Mouse (Mus musculus): ENCODE data around the gene Tbc1d14.

Gene Tbc1d14

DNA sequence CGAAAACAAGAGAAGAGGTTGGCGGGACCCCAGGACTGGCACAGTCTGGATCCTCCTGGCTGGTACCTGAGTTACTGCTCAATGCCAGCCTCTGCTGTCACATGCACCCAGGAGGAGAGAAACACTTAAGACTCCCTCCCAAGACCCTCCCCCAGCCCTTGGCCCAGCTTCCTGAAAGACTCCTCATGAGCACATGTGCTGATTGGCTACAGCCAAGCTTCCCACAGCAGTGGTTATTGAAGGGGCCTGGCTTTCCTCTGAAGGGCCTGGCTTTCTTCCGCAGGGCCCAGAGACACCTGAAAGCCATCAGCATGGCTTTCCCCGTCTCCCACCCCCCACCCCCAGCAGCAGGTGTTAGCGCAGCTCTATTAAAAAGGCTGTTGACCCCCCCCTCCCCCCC, at the start of gene Tbc1d14:
TSS of gene Tbc1d14 (minus strand) at position 101 of the 400 bp plus-strand sequence.
- no peak for DNase-seq

DNA sequence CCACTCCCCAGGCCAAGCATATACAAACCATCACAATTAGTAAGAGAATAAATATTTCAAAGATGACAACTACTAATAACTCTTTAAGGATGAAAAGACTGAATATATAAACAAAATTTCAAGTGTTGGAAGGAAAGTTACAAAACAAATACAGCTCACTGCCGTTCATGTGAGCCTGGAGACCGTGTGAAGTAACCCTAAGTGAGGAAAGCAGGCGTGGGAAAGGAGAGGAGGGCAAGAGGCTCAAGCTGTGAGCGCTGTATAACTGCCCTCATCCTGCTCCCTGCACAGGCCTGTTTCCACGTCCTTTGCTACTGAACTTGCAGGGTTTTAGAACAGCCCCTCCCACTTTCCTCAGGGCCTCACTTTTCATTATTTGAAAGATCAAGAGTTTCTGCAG, 32.5 kb upstream of the Tbc1d14 start:
- DNase-seq, result no peak

DNA sequence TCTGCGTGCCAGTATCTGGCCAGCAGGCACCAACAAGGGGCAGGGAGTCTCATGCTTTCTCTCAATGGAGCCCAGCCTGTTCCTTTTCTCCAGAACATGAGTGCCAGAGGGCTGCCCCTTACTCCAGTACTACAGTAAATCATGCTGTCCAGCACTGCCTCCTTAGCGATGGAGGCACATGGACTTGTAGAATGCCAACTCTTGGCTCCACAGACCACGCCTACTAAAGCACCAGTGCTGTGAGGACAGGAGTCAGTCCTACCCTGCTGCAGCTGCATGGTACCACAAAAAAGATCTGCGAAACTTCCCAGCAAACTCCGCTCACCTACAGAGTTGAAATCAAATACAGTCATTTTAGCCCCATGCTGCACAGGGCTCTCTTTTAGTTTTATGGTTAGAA, 30.6 kb upstream of the Tbc1d14 start:
- DNase-seq, result no peak

DNA sequence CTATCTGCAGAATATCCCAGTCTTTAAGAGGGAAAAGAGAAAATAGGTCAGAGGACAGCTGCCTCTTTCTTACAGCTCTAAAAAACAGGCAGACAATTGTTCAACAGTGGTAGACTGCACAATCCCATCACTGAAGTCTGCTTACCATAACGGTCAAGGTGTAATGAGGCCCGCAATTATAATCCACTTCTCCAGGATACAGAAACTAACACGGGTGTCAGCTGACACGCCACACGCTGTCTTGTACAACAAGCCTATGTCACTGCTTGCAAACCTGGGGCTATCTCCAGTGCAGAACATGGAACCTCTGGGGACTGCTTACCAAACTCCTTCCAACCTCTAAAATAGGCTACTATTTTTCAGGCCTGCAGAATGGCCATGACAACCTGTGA, 28.0 kb upstream of the Tbc1d14 start:
- no peak for DNase-seq

DNA sequence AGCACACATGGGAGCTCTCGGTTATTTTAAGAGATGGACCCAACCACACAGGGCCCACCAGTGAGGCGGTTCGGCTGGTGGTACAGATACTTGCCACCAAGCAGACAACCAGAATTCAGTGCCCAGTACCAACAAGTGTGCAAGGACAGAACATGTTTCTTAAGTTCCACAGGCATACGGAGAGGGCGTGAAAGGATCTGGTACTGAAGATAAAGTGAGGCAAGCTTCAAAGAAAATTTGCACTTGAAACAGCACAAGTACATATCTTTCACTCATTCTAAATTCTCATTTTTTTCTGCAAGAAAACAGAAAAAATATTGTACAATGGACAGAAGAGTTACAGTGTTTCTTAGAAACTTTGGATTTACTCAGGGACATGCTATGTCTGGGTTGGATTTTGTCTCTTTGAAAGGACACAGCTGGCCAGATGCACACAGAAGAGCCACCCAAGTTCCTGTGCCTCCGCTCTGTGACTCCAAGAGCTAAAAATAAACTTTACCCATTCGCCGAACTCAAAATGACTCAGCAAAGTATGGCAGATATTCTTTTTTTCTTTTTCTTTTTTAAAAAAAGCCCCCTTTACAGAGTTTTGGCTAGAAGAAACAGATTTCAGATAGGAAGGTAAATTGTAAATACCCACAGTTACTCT, 27.5 kb upstream of the Tbc1d14 start:
- DNase-seq, result no peak

DNA sequence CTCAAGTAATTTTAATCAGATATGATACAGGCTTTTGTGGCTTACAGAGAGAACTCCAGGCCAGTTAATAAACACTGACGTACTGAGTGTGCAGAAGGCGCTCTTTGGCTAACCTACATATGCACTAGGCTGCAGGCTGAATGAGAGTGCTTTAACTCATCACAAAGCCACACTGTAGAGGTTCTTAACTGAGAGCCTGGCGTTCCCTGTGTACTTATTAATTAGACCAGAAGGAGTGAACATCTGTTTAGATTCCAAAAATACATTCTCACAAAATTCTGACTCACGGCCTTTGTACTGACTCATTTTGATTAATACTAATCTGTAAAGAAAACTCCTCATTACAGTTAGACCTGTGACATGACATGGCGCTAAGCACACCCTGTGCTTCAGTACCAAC, 25.8 kb upstream of the Tbc1d14 start:
- DNase-seq, result no peak

DNA sequence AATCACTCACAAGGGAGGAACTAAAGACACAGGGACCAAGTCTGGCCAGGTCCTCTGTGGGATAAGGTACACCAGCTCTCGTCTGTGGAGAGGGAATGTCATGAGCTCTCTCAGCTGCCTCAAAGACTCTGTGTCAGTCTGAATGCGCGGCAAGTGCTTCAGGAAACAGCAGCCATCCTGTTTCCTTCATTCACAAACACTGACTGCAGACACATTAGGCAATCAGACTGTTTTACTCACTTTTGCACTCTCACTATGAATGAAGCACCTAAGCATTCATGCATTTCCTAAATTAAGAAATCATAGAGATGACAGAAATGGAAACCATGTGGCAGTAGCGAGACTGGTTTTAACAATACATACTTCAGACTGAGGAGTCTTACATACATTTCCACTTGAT, 25.3 kb upstream of the Tbc1d14 start:
- DNase-seq, result no peak

DNA sequence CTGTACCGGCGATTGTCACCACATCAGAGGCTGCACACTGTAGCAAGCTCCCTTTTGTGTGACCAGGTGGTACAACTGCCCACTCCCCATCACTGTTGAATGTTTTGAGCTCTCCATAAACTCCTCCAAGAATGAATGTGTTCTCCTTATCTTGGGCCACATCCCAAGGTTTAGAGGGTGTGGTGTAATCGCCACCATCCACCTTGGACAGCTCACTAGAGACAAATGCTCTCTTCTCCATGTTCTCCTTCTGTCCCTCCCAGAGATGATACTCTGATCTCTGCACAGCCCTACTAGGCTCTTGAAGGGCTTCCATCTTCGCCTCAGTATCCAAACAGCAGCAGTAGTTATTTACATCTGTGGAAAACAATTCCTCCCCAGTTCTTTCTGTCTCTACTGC, 21.0 kb upstream of the Tbc1d14 start:
- DNase-seq, result no peak

DNA sequence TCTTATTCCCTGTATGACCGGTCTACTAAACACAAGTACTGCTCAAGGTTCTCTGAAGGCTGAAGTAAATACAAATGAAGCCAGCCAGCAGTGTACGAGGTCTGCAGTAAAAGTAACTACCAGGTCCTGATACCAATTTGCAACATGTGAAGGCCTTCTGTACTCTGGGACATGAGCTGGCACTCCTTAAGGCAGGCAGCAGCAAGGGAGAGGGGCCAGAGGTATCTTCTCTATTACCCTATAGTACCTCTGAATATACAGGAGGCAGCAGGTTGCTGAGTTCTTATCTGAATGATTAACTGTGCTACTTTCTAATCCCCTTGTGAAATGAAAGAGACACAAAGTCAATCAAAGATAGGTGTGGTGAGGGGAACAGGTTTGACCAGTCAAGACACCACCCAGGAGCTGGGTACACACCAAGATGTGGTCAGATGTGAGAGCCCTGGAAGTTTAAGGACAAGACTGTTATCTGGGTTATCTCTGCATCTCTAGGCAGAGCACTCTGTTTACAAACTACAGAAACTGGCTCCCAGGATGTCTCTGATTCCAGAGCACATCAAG, 15.9 kb upstream of the Tbc1d14 start:
- DNase-seq, result no peak

DNA sequence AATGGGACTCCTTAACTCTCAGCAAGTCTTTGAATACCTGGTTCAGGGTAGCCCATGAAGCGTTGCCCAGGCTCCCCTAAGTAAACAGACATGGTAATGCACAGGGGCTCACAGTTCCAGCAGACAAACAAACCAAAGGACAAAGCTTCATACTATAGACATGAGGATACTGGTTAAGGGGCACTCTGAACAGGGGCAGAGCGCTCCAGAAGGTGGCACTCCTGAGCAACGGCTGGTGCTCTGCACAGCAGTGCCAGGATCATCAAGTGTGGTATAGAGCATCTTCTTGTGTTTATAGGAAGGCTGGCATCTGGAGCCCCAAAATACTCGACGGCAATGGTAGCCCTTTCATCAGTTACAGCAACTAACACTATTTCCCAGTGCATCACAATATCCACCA, 10.0 kb upstream of the Tbc1d14 start:
- peak; percentile 57 for DNase-seq

DNA sequence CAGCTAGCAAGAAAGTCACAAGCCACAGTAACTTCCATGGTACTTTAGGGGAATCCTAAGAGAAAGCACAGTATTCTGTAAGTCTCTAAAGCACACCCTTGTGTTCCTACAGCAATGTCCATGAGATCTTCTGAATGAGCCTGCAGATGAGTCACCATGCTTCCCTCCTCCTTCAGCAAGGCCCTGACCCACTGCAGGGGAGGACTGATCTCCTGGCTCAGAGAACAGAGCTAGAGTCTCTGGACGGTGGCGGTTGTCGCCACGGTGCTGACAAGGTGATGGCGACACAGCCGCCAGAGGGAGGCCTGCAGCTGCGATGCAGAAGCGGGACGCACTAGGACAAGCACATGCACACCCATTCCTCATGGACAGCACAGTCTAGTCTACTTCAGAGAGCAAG, 9.0 kb upstream of the Tbc1d14 start:
- no peak for DNase-seq

DNA sequence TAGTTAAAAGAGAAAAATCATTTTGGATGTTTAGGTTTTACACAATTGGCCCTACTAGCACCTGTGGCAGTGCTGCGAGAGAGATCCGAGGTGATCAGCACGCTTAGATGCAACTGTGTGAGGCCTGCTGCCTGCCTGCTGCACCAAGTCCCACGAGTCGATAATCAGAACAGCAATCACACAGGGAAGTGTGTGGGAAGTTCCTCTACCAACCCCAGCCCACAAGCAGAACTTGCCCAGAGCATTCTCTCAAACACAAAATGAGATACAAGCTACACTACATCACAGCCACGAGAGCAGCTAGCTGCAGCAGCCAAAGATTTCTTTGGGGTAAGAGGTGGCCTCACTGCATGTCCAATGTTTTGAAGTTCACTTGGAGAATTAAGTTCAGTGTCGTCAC, 8.4 kb upstream of the Tbc1d14 start:
- DNase-seq, result no peak

DNA sequence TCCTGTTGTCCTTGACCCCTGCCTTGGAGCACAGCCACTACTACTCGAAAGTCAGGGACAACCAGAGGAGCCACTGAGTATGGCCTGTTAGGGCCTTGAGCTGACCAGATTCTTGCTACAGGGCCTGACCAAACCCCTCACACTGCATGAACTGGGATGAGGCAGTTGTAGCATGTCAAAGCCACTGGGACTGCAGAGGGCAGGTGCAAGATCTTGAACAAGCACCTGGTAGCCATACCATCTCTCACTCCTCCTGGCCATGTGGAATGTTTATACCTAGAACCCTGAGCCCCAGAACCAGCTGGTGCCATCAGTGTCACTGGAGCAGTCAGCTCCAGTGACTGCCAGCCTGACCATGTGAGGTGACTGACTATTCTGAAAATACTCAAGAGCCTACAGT, 5.8 kb upstream of the Tbc1d14 start:
- DNase-seq, result no peak

DNA sequence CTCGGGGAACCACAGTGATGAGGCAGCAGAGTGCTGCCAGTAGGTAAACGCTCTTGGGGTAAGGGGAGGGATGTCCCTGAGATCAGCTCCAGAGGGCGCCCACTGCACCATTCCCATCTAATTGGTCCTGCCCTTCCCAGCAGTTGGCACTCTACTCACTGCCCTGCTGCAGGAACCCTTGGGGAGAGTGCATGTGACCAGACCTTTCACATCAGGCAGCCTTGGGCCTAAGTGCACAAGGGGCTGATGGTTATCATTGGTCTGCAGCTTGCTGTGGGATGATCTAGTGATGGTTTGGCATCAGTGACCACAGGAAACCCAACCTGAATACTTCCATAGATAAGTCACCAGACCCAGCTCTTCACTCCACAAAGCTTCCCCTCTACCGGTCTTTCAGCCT, 4.6 kb upstream of the Tbc1d14 start:
- DNase-seq, result no peak

DNA sequence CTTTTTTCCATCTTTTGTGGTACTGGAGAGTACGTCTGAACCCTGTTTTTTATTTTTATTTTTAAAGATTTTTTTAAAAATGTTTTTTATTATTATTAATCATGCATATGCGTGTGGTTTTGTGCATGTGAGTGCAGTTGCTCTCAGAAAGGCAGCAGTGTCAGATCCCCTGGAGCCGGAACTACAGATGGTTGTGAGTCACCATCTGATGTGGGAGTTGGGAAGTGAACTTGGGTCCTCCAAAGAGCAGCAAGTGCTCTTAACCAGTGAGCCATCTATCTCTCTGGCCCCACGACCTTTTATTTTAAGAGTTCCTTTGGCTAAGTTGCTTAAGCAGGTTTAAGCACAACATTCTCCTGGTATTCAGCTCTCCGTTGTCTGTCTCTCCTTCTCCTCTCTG, 3.1 kb upstream of the Tbc1d14 start:
- DNase-seq, result no peak

DNA sequence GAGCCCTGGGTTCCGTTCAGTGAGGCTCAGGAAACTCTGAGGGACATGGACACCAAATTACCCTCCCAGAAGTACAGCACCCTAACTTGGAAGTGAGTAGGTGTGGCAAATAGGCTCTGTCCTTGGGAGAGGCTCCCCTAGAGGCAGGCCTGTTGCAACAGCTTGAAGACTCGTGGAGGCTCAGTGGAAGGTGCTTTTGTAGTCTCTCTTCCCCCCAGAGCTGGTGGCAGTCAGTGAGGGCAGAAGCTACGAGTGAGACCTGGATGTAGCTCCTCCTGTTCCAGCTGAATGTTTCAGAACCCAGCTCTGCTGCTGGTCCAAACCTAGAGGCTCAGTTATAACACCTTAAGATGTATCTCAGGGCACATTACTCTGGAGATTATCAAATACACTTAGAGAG, 2.0 kb upstream of the Tbc1d14 start:
- DNase-seq, result no peak

DNA sequence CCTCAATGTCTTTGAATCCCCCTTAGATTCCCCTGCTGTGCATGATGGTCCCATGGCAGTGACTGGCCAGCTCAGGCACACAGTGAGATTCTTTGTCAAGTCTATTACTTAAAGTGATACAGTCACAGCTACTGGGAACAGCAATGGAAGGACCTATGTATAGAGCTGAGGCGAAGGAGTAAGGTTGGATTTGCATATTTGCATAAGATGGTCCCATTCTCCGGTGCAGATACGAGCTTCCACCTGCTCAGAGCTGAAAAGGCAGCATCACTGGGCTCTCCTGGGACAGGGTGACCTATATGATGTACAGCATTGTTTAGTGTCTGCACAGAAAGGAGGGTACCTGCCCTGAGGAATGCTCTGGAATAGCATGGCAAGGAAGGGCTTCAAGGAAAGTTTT, 1.3 kb upstream of the Tbc1d14 start:
- no peak for DNase-seq

DNA sequence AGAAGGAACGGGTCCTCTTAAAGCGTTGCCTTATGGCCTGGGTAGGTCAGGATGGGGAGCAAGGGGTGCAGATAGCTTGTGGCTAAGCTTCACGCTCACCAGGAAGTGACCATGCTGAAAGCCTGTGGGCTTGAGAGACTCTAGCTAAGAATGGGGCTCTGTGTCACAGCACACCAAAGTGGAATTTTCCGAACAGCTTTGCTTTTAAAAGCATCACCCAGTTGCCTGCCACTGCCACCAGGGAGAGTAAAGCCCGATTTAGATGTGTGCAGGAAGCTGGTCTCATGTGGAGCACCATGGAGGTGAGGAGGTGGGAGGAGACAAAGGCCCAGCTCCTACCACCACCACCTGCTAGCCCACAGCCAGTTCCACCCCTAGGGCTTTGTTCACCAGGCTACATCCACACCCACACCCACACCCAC, 2.6 kb downstream of the Tbc1d14 start:
- DNase-seq, result no peak

DNA sequence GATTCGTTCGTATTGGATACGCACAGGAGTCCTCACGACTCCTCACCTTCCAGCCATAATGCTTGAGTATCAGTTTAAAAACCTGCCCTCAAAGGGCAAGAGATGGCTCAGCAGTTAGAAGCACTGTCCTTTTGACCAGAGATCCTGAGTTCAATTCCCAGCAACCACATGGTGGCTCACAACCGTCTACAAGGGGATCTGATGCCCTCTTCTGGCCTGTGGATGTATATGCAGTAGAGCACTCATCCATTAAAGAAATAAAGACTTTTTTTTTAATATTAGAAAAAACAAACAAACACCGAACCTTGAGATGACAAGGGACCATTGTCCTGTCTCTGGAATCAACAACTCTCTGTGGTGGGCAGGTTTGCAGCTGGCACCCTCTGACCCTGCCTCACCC, 8.8 kb downstream of the Tbc1d14 start:
- DNase-seq, result no peak

DNA sequence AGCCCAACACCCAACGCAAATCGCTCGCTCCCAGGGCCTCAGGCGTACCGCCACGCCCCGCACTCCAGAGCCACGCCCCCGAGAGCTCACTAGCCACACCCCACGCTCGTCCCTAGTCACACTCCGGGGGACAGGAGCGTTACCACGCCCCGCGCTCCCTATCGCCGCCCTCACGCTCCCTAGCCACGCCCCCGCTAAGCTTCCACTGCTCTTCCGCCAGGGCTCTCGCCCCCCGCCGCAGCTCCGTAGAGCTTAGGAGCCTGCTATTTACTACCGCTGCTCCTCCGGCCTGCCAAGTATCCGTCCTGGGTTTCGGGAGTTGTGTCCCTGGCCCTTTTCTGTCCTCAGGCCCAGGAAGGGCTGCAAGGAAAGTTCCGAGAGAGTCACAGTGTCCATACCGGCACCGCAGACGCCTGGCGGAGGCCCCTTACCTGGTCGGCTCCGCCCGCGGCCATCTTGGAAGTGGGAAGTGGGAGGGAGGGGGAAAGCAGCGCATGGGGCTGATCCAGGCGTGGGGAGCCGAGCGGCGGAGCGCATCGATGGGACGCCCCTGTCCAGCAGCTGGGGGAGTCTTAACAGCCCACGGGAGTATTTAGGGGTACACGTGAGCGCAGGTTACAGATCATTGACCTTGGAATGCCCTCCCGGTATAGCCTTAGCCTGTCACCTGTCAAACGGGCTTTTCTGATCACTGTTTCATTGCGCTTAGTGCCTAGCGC, 11.0 kb downstream of the Tbc1d14 start:
- peak; percentile 99 for DNase-seq

DNA sequence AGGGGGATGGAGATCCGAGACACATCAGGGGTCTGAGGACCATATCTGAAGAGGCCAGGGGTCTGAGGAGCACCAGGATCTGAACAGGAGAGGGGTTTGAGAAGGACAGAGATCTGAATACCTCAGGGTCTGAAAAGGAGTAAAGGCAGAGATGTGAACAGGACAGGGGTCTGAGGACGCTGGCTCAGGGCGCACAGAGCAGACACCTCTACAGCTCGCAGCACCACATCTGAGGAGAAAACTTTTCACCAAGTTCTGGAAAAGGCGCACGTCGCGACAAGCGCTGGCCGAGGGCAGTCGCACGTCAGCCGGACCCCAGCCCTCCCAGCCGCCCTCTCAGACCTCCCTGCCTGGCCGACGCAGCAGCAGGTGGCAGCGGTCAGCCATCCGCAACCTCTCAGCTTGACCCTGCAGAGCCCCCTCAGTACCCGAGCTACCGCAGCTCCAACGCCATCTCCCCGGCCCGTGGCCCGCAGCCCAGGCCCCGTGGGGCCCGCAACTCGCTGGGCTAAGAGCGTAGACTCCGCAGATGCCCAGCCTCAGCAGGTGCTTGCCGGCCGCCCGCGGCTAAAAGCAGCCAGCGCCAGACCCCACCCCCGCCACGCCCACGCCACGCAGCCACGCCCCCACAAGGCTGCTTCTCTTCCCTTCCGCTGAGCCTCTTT, 11.7 kb downstream of the Tbc1d14 start:
- no peak for DNase-seq

DNA sequence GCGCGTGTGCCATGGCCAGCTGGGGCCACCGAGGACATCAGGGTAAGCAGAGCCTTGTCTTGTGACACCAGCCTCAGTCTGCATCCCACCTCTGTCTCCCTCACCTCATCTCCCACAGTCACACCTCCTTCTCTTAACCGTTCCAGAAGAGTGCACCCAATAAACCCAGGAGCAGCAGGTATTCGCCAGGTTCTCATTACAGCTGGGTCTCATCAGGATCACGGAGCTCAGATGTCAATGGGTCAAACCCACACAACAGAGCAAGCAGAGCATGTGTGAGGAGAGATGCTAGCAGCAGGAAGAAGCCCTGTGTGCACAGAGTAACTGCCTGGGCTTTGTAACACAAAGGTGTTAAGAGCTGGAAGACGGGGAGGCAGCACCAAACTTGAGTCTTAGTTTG, 13.1 kb downstream of the Tbc1d14 start:
- DNase-seq, result no peak

DNA sequence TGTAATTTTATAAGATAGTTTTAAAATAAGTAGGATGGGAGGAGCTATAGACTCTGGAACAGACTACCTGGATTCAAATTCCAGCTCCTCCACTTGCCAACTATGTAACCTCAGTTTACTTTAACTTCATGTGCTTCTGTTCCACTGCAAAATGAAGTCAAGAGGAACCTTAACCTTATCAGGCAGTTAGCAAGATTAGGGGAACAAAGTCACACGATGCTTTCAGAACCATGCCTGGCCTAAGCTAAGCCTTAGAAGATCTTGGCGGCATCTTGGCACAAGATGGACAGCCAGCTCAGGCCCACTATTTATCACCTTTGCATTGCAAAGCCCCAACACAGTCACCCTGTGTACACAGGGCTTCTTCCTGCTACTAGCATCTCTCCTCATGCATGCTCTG, 14.1 kb downstream of the Tbc1d14 start:
- no peak for DNase-seq

DNA sequence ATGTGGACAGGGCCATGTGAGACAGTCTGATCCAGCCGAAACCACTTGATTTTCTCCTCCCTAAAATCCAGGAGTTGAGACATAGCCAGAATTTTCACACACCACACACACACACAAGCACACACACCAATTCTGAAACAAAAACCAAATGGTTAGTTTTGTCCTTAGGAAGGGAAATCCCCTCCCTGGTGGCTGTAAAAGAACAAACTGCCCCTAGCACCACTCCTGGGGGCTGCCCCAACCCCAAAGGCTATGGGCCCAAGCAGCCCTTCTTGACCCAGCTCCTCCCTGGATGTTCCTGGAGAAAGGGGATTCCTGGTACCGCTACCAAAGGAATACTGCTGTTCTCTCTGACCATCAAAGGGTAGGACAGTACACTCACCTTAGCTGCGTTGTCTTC, 16.6 kb downstream of the Tbc1d14 start:
- DNase-seq, result no peak
